Mouse (Mus musculus) liver, embryonic 11.5 days (tissue): ENCODE data around the gene Clasp2. TPM values are rescaled to one million over a fixed set of nuclear protein-coding genes. Genes with fewer than 3 reads are reported as not detected.

Source experiments
- ATAC-seq: fragments of 200-750 bp; cut with Nextera tagmentation; replicated peaks from 2 replicates; pipeline ENCODE4 v1.8.0; 2017; ENCODE audit warnings: moderate number of reproducible peaks, mild to moderate bottlenecking, moderate TSS enrichment, moderate library complexity; ENCODE audit not compliant: low FRiP score
- DNase-seq: peaks from one replicate; pipeline ENCODE4 v3.0.0-alpha.2; 2017; ENCODE audit warnings: low spot score
- H3K27ac ChIP-seq: fragments of 300-500 bp; sonication (generic); 2 replicates; pipeline ENCODE4 v1.5.1; 2014; ENCODE audit warnings: mild to moderate bottlenecking, low read depth, low read length, control low read depth
- H3K27me3 ChIP-seq: fragments of 300-500 bp; sonication (generic); replicated peaks from 2 replicates; pipeline ENCODE4 v1.6.1; 2014; ENCODE audit warnings: low read length, mixed read lengths; ENCODE audit not compliant: control insufficient read depth, insufficient read depth
- H3K36me3 ChIP-seq: fragments of 300-500 bp; sonication (generic); 2 replicates; pipeline ENCODE4 v1.6.1; 2014; ENCODE audit warnings: mild to moderate bottlenecking, low read length, moderate library complexity, mixed read lengths; ENCODE audit not compliant: control insufficient read depth, insufficient read depth
- H3K4me1 ChIP-seq: fragments of 300-500 bp; sonication (generic); replicated peaks from 2 replicates; pipeline ENCODE4 v1.6.1; 2014; ENCODE audit warnings: low read length, mixed read lengths; ENCODE audit not compliant: control insufficient read depth, insufficient read depth
- H3K4me2 ChIP-seq: fragments of 300-500 bp; sonication (generic); 2 replicates; pipeline ENCODE4 v1.6.1; 2014; ENCODE audit warnings: mild to moderate bottlenecking, control low read depth, moderate library complexity
- H3K4me3 ChIP-seq: fragments of 300-500 bp; sonication (generic); 2 replicates; pipeline ENCODE4 v1.5.1; 2014; ENCODE audit warnings: low read depth, low read length, control low read depth
- H3K9ac ChIP-seq: fragments of 300-500 bp; sonication (generic); 2 replicates; pipeline ENCODE4 v1.6.1; 2014; ENCODE audit warnings: low read depth, low read length, control low read depth
- H3K9me3 ChIP-seq: fragments of 300-500 bp; sonication (generic); 2 replicates; pipeline ENCODE4 v1.6.1; 2016; ENCODE audit warnings: low read length, inconsistent platforms, mixed read lengths; ENCODE audit not compliant: control insufficient read depth
- WGBS: fragments of 180-500 bp; shearing (Covaris S2); extraction: QIAGEN DNeasy Blood & Tissue Kit; methylation state at CpG from one replicate; pipeline ENCODE4 v1.1.7; 2014; 5-methylcytosine and 5-hydroxymethylcytosine counted together
- polyA plus RNA-seq: library from polyadenylated mRNA; unstranded; fragments of >200 nt; fragmentation: Nextera tagmentation; extraction: Ambion mirVana; gene quantifications from 2 replicates; pipeline ENCODE4 v1.2.1, GENCODE M21; 2014

The Clasp2 gene
- polyA plus RNA-seq, 1 experiment from 2014 or later: 30.5 TPM

DNA sequence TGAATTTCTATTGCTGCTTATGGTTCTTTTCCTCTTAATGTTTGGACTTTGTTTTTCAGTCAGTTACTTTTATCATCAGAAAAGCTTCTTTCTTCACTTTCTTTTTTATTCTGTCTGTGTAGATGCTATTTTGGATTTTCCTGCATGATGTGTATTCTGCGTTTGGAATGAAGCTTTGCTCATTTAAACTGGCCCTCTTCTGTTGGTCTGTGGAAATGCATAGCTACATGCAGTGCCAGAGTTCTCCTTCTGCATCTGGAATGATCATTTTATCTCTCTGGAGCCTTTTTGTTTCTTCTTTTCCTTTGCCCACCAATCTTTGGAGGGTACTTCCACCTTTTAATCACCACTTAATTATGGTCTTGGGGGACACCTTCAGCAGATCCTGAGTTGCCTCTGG is 80.9 kb downstream of the Clasp2 start:
- Histone ChIP-seq H3K27ac (no peak overlapping the region), H3K4me3 (no peak overlapping the region), H3K4me1 (no peaks in the 10 kb centered on the region), H3K9ac (no peak overlapping the region), H3K27me3 (no peaks in the 10 kb centered on the region), H3K36me3 (no peaks in the 10 kb centered on the region), H3K4me2 (no peak overlapping the region), H3K9me3 (no peaks in the 10 kb centered on the region)
- ATAC-seq: no peak
- DNase-seq: no peak
- 87% methylated on average over 1 of the region's 1 CpGs for WGBS

GRCm38 (mm10) chr9:113828719-113829118 is 87.4 kb downstream of the Clasp2 start:
- Histone ChIP-seq H3K4me3 (no peak overlapping the region), H3K36me3 (no peaks in the 10 kb centered on the region), H3K4me1 (no peaks in the 10 kb centered on the region), H3K9ac (no peak overlapping the region), H3K27me3 (no peaks in the 10 kb centered on the region), H3K4me2 (no peak overlapping the region), H3K27ac (no peak overlapping the region), H3K9me3 (no peaks in the 10 kb centered on the region)
- ATAC-seq (no peak), DNase-seq (no peak)
- WGBS: 91% methylated on average over 9 of the region's 9 CpGs

DNA sequence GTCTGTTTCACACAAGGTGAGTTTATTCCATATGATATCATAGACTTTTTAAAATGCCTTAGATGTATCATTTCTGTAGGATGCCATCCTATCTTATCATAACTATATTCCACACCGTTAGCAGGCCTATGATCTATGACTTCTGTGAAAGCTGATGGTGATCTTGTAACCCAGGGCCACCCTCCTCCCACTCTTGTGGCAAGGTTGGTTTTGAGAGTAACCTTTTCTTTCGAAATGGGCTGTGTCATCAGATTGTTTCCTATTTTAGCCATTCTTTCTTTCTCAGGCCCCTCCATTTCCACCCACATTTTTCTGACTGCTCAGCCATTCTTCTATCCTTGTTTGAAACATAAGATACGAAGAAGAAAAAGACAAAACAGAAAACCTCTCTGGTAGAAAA is 88.9 kb downstream of the Clasp2 start:
- Histone ChIP-seq H3K27me3 (no peaks in the 10 kb centered on the region), H3K36me3 (no peaks in the 10 kb centered on the region), H3K4me1 (no peaks in the 10 kb centered on the region), H3K27ac (no peak overlapping the region), H3K9me3 (no peaks in the 10 kb centered on the region), H3K4me3 (no peak overlapping the region), H3K9ac (no peak overlapping the region), H3K4me2 (no peak overlapping the region)
- DNase-seq (no peak), ATAC-seq (no peak)
- 79% methylated on average over 3 of the region's 3 CpGs for WGBS

DNA sequence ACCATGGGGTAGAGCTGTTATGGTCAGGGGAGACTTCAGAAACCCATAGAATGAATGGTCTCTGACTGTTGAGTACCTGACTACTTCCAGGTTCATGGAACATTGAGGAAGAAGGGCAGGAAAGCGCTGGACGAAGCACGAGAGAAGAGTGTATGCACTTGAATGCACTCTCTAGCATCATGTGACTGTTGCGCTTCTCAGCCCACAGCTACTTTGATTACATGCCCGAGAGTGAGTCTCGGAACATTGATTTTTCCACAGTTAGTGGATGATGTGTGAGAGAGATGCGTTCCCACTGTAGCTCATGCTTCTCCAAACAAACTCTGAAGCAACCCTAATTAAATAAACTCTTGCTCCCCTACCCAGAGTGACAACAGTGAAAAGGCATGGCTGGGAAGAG is 92.2 kb downstream of the Clasp2 start:
- no peaks in the 10 kb centered on the region for H3K36me3 ChIP-seq
- no peak overlapping the region for H3K4me3 ChIP-seq
- H3K4me2 ChIP-seq: no peak overlapping the region
- no peaks in the 10 kb centered on the region for H3K4me1 ChIP-seq
- no peak overlapping the region for H3K9ac ChIP-seq
- H3K27ac ChIP-seq: no peak overlapping the region
- H3K27me3 ChIP-seq: no peaks in the 10 kb centered on the region
- DNase-seq (no peak), ATAC-seq (no peak)
- no peaks in the 10 kb centered on the region for H3K9me3 ChIP-seq
- 86% methylated on average over 7 of the region's 7 CpGs for WGBS

- no peaks in the 10 kb centered on the region for H3K36me3 ChIP-seq
- H3K4me2 ChIP-seq: no peak overlapping the region
- no peaks in the 10 kb centered on the region for H3K9me3 ChIP-seq
- H3K9ac ChIP-seq: no peak overlapping the region
- H3K27me3 ChIP-seq: no peaks in the 10 kb centered on the region
- WGBS: 91% methylated on average over 4 of the region's 4 CpGs
- H3K4me1 ChIP-seq: no peaks in the 10 kb centered on the region
- no peak overlapping the region for H3K27ac ChIP-seq
- no peak for DNase-seq
- H3K4me3 ChIP-seq: no peak overlapping the region
- no peak for ATAC-seq
Measured at GRCm38 (mm10) chr9:113837001-113837400, 95.7 kb downstream of the Clasp2 start.

- ATAC-seq (no peak), DNase-seq (no peak)
- H3K4me1 ChIP-seq: no peaks in the 10 kb centered on the region
- H3K36me3 ChIP-seq: no peaks in the 10 kb centered on the region
- no peak overlapping the region for H3K4me3 ChIP-seq
- 97% methylated on average over 5 of the region's 5 CpGs for WGBS
- H3K27me3 ChIP-seq: no peaks in the 10 kb centered on the region
- no peak overlapping the region for H3K27ac ChIP-seq
- H3K9ac ChIP-seq: no peak overlapping the region
- no peak overlapping the region for H3K4me2 ChIP-seq
- H3K9me3 ChIP-seq: no peaks in the 10 kb centered on the region
Measured at GRCm38 (mm10) chr9:113837461-113837860, 96.2 kb downstream of the Clasp2 start.

GRCm38 (mm10) chr9:113844029-113844428 is 102.8 kb downstream of the Clasp2 start:
- H3K36me3 ChIP-seq: peaks cover 2% of the 10 kb centered on the region; the same call in 1 of the 2 replicates
- no peak overlapping the region for H3K4me2 ChIP-seq
- H3K4me1 ChIP-seq: no peaks in the 10 kb centered on the region; the same call in 1 of the 2 replicates
- 88% methylated on average over 4 of the region's 4 CpGs for WGBS
- no peak for ATAC-seq
- H3K9me3 ChIP-seq: no peaks in the 10 kb centered on the region
- H3K9ac ChIP-seq: no peak overlapping the region
- H3K27me3 ChIP-seq: no peaks in the 10 kb centered on the region
- H3K27ac ChIP-seq: no peak overlapping the region
- no peak overlapping the region for H3K4me3 ChIP-seq
- DNase-seq: no peak

GRCm38 (mm10) chr9:113855441-113855840 is 114.2 kb downstream of the Clasp2 start:
- WGBS: 79% methylated on average over 3 of the region's 3 CpGs
- Histone ChIP-seq H3K27me3 (no peaks in the 10 kb centered on the region), H3K4me3 (no peak overlapping the region), H3K4me1 (peaks cover 14% of the 10 kb centered on the region), H3K9ac (no peak overlapping the region), H3K27ac (no peak overlapping the region), H3K36me3 (0 out of 2 replicates have a peak, but pooled peaks cover 6% of the 10 kb centered on the region), H3K4me2 (no peak overlapping the region), H3K9me3 (no peaks in the 10 kb centered on the region)
- DNase-seq (no peak), ATAC-seq (no peak)

DNA sequence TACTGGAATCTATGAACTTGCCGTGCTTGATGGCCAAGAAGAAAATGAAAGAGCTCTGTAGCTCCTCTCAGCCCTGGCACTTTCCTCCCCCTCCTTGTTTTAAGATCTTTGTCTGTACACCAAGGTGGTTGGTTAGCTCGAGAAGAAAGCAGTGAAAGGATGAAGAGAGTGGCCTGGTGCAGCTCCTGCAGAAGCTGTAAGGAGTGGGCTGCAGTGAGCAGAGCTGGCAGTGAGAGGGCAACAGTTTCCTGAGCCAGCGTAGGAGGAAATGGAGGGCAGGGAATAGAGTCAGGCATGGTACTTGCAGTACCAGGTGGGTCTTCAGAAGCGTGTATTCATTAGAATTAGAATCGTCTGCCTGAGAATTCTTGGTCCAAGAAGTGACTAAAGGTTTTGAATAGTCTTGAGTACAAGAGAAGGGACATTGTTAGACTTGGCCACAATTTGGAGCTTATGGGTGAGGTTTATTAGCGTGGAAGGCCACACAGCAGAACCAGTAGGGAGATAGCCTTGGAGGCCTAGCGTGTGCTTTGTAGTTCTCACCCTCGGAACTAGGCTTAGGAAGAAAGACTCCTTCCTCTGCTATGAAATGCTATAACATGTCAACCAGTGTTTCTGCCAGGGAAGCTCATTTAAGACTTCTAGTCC is 116.1 kb downstream of the Clasp2 start:
- Histone ChIP-seq H3K9ac (0 out of 2 replicates have a peak overlapping the region, but pooled peaks have one; percentile 1), H3K27me3 (no peaks in the 10 kb centered on the region), H3K4me2 (peak overlapping the region; percentile 52), H3K36me3 (0 out of 2 replicates have a peak, but pooled peaks cover 6% of the 10 kb centered on the region), H3K27ac (peak overlapping the region; percentile 87), H3K4me3 (no peak overlapping the region), H3K9me3 (no peaks in the 10 kb centered on the region), H3K4me1 (peaks cover 14% of the 10 kb centered on the region)
- 69% methylated on average over 8 of the region's 8 CpGs for WGBS
- DNase-seq (no peak), ATAC-seq (peak; percentile 61)
